Mouse (Mus musculus): ENCODE results near the gene Khdc1a. TPM values are rescaled to one million over a fixed set of nuclear protein-coding genes. Genes with fewer than 3 reads are reported as not detected.
"Not testable (repeated sequence)": the region's sequence is repeated elsewhere in the genome, so short reads cannot be mapped to it uniquely, and the experiment has no call there.

Gene Khdc1a
- polyA plus RNA-seq, 1 experiment from 2014 or later = not detected

DNA sequence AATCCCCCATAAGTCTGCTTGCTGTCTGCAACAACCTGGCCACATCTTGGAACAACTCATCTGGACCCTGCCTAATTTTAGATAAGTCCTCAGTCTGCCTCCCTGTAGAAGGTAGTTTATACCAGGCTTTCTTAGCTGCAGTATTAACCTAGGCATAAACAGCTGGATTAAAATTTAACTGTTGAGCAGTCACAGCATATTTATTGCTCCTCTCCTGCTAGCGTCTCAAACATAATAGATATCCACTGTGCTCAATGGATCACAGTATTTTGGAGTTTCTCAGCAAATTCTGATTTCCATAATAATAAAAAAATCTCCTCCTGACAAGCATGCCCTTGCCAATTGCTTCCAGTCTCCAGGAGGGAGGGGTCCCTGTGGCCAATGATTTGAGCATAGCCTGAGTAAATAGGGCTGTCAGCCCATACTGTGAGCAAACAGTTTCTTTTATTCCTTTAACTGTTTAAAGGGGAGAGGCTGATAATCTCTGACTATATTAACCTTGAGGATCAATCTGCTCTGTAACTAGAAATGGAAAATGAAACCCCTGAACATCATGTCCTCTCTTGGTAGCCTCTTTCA, 25.4 kb upstream of the Khdc1a start:
- H3K9ac ChIP-seq = no peak overlapping the region
- no peaks in the 10 kb centered on the region for H3K27me3 ChIP-seq
- WGBS = 84% methylated on average over 1 of the region's 1 CpGs
- no peaks in the 10 kb centered on the region for H3K36me3 ChIP-seq
- no peak overlapping the region for H3K27ac ChIP-seq (replicated peaks)
- no peaks in the 10 kb centered on the region for H3K9me3 ChIP-seq (replicated peaks)
- no peak overlapping the region for H3K4me3 ChIP-seq (replicated peaks)
- no peak for ATAC-seq (ENCODE audit: insufficient number of reproducible peaks, low FRiP score, low TSS enrichment, low read depth)
- H3K4me1 ChIP-seq = no peaks in the 10 kb centered on the region
- no peak overlapping the region for H3K4me2 ChIP-seq (replicated peaks)

- 85% methylated on average over 1 of the region's 1 CpGs for WGBS
- no peaks in the 10 kb centered on the region for H3K9me3 ChIP-seq (replicated peaks)
Observed at GRCm38 (mm10) chr1:21324633-21325032, 24.8 kb upstream of the Khdc1a start.

DNA sequence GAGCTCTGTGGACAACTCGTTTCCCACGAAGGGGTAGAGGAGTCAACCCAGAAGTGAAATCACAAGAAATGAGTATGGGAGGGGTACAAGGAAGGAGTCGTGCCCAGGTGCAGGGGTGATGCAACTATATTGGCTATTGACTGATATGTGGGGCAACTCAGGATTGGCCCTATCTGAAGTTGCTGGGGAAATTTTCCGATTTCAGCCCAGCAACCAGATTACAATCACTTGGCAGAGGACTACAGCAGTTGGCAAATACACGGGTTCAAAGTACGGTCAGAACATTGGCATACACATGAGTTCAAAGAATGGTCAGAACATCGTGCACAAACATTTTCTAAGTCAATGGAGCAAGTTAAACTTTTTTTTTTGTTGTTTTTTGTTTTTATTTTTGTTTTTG, 22.7 kb upstream of the Khdc1a start:
- ATAC-seq (ENCODE audit: insufficient number of reproducible peaks, low FRiP score, low TSS enrichment, low read depth) = no peak
- no peaks in the 10 kb centered on the region for H3K27me3 ChIP-seq
- H3K9me3 ChIP-seq (replicated peaks) = no peaks in the 10 kb centered on the region
- H3K9ac ChIP-seq = no peak overlapping the region
- H3K4me3 ChIP-seq (replicated peaks) = no peak overlapping the region
- H3K4me2 ChIP-seq (replicated peaks) = no peak overlapping the region
- H3K27ac ChIP-seq (replicated peaks) = no peak overlapping the region
- 90% methylated on average over 7 of the region's 7 CpGs for WGBS
- H3K4me1 ChIP-seq = no peaks in the 10 kb centered on the region
- no peaks in the 10 kb centered on the region for H3K36me3 ChIP-seq

More at GRCm38 (mm10) chr1:21324633-21325032, 24.8 kb upstream of the Khdc1a start:
- Histone ChIP-seq H3K4me2 (replicated peaks) (no peak overlapping the region), H3K27me3 (no peaks in the 10 kb centered on the region), H3K27ac (replicated peaks) (no peak overlapping the region), H3K4me1 (no peaks in the 10 kb centered on the region), H3K36me3 (no peaks in the 10 kb centered on the region), H3K9ac (no peak overlapping the region), H3K4me3 (replicated peaks) (no peak overlapping the region)
- ATAC-seq (ENCODE audit: insufficient number of reproducible peaks, low FRiP score, low TSS enrichment, low read depth) = no peak

- H3K36me3 ChIP-seq; H3K4me1 ChIP-seq; H3K4me3 ChIP-seq (replicated peaks); H3K9me3 ChIP-seq (replicated peaks); H3K4me2 ChIP-seq (replicated peaks); H3K27me3 ChIP-seq; ATAC-seq (ENCODE audit: insufficient number of reproducible peaks, low FRiP score, low TSS enrichment, low read depth); H3K27ac ChIP-seq (replicated peaks); H3K9ac ChIP-seq: not testable (repeated sequence)
Observed at GRCm38 (mm10) chr1:21331161-21331560, 18.3 kb upstream of the Khdc1a start.

DNA sequence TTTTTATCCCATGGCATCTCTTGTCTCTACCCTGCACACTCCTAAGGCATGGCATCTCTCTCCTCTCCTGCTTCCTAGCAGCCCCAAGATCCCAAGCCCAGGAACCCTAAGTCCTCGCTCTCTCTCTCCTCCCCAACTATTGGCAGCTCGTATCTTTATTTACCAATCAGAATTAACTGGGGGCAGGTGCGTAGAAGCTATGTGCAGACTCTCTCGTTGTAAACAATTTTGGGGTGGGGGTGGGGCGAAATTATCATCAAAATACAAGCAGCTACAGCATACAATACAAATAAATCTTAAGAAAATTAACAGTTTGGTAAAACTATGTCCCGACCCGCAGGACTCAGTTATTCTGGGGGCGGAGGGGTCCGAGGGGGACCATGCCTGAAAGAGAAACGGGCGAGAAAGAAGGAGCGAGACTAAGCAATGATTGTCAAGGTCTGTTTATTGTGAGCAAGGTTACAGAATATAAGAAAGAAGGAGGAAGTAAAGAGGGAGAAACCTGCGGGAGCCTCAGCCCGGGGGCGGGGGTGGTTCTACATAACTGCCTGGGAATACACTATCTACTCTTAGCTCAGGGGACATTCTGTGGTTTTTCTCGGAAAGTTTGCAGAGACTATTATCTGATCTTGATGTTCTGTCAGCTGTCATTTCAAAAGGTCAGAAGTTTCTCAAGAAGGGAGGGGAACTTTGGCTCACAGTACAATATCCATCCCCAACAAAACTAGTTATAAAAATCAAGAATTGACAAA, 16.0 kb upstream of the Khdc1a start:
- 68% methylated on average over 16 of the region's 16 CpGs for WGBS
- Histone ChIP-seq H3K27ac (replicated peaks) (no peak overlapping the region), H3K4me3 (replicated peaks) (no peak overlapping the region), H3K4me2 (replicated peaks) (no peak overlapping the region), H3K27me3 (no peaks in the 10 kb centered on the region), H3K4me1 (no peaks in the 10 kb centered on the region), H3K9ac (no peak overlapping the region), H3K36me3 (no peaks in the 10 kb centered on the region), H3K9me3 (replicated peaks) (no peaks in the 10 kb centered on the region)
- no peak for ATAC-seq (ENCODE audit: insufficient number of reproducible peaks, low FRiP score, low TSS enrichment, low read depth)

DNA sequence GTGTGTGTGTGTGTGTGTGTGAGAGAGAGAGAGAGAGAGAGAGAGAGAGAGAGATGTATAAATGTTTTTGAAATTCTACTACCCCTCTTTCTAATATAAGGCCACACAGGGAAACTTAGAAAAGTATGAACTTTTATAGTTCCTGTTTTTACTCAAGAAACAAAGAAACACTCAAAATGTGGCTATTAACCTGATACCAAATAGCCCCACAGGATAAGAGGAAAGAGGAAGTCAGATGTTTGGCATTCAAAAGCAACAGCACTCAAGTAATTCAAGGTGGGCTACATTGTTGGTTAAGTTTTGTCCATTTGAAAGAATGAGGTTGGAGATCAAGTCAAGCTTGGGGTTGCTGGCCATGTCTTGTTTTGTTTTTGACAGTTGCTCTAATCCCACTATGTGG, 13.6 kb upstream of the Khdc1a start:
- H3K4me1 ChIP-seq = no peaks in the 10 kb centered on the region
- no peak for ATAC-seq (ENCODE audit: insufficient number of reproducible peaks, low FRiP score, low TSS enrichment, low read depth)
- H3K36me3 ChIP-seq = no peaks in the 10 kb centered on the region
- H3K4me2 ChIP-seq (replicated peaks) = no peak overlapping the region
- H3K9me3 ChIP-seq (replicated peaks) = no peaks in the 10 kb centered on the region
- H3K9ac ChIP-seq = no peak overlapping the region
- H3K27me3 ChIP-seq = no peaks in the 10 kb centered on the region
- H3K27ac ChIP-seq (replicated peaks) = no peak overlapping the region
- no peak overlapping the region for H3K4me3 ChIP-seq (replicated peaks)

DNA sequence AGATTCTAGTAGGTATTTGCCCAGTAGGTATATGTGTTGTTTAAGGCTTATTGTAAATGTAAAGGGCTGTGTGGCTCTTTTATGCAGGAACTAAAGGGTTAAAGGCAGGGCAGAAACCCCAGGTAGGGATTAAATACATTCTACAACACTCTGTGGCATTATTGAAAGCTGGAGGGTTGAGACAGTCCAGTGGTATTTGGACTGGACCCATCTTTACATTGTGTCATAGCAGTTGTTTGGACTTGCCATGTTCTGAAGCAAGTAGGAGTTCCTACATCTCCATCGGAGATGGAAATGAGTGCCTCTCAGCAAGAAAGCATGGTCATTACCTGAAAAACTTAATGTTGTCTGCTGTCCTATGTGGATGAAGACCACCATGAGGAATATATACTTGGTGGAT, 8.7 kb upstream of the Khdc1a start:
- WGBS = 87% methylated on average over 1 of the region's 1 CpGs
- no peaks in the 10 kb centered on the region for H3K9me3 ChIP-seq (replicated peaks)

GRCm38 (mm10) chr1:21344253-21344652, 5.2 kb upstream of the Khdc1a start:
- Histone ChIP-seq H3K4me2 (replicated peaks) (no peak overlapping the region), H3K4me1 (no peaks in the 10 kb centered on the region), H3K27ac (replicated peaks) (no peak overlapping the region), H3K27me3 (no peaks in the 10 kb centered on the region), H3K9me3 (replicated peaks) (no peaks in the 10 kb centered on the region), H3K4me3 (replicated peaks) (no peak overlapping the region), H3K36me3 (no peaks in the 10 kb centered on the region), H3K9ac (no peak overlapping the region)
- no peak for ATAC-seq (ENCODE audit: insufficient number of reproducible peaks, low FRiP score, low TSS enrichment, low read depth)
- WGBS = 57% methylated on average over 4 of the region's 4 CpGs

More for the DNA sequence above, 8.7 kb upstream of the Khdc1a start:
- H3K9ac ChIP-seq = no peak overlapping the region
- no peaks in the 10 kb centered on the region for H3K27me3 ChIP-seq
- H3K27ac ChIP-seq (replicated peaks) = no peak overlapping the region
- H3K36me3 ChIP-seq = no peaks in the 10 kb centered on the region
- no peak for ATAC-seq (ENCODE audit: insufficient number of reproducible peaks, low FRiP score, low TSS enrichment, low read depth)
- no peak overlapping the region for H3K4me3 ChIP-seq (replicated peaks)
- no peak overlapping the region for H3K4me2 ChIP-seq (replicated peaks)
- no peaks in the 10 kb centered on the region for H3K4me1 ChIP-seq

- not testable (repeated sequence) for ATAC-seq (ENCODE audit: insufficient number of reproducible peaks, low FRiP score, low TSS enrichment, low read depth)
Observed at GRCm38 (mm10) chr1:21344752-21345151, 4.7 kb upstream of the Khdc1a start.

DNA sequence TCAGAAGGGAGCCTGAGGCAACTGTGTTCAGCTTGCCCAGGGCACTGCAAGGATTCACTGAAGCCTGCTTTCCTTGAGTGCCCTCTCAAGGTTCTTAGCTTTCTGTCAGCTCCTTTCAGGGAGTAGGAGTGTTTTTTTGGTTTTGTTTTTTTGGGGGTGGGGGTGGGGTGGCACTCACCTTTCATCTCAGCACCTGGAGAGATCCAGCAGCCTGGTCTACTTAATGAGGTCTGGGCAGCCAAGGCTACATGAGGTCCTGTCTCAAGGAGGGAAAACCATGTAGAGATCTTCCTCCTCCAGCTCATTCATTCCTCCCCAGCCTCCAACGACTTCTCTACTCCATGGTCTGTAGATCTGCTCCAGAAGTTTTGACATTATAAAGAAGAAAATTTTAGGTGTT, 18.6 kb downstream of the Khdc1a start, which contains the start of gene Khdc1c:
Gene Khdc1c, plus strand, starts transcription at position 301 of the 400 bp plus-strand sequence.
- not testable (repeated sequence) for H3K4me2 ChIP-seq (replicated peaks); H3K27me3 ChIP-seq; H3K36me3 ChIP-seq; H3K27ac ChIP-seq (replicated peaks); H3K4me3 ChIP-seq (replicated peaks); ATAC-seq (ENCODE audit: insufficient number of reproducible peaks, low FRiP score, low TSS enrichment, low read depth); H3K9me3 ChIP-seq (replicated peaks); H3K9ac ChIP-seq; H3K4me1 ChIP-seq
- 62% methylated on average over 1 of the region's 1 CpGs for WGBS

More at GRCm38 (mm10) chr1:21344752-21345151, 4.7 kb upstream of the Khdc1a start:
- not testable (repeated sequence) for H3K4me3 ChIP-seq (replicated peaks); H3K9ac ChIP-seq; H3K9me3 ChIP-seq (replicated peaks); H3K4me1 ChIP-seq; H3K27me3 ChIP-seq; H3K4me2 ChIP-seq (replicated peaks); H3K36me3 ChIP-seq; H3K27ac ChIP-seq (replicated peaks)
- 83% methylated on average over 7 of the region's 7 CpGs for WGBS

- H3K4me2 ChIP-seq (replicated peaks) = no peak within 1 kb of the TSS
- H3K36me3 ChIP-seq = no peaks in the 10 kb centered on the region
- no peak within 1 kb of the TSS for H3K27ac ChIP-seq (replicated peaks)
Observed at GRCm38 (mm10) chr1:21383256-21383655, 33.8 kb downstream of the Khdc1a start, which contains the start of gene Khdc1b. Gene Khdc1b (plus strand): TSS chr1:21383556.

More at GRCm38 (mm10) chr1:21383256-21383655, 33.8 kb downstream of the Khdc1a start, which contains the start of gene Khdc1b:
- Histone ChIP-seq H3K4me3 (replicated peaks) (no peak within 1 kb of the TSS), H3K27me3 (no peaks in the 10 kb centered on the region), H3K9ac (no peak within 1 kb of the TSS), H3K4me1 (no peaks in the 10 kb centered on the region), H3K9me3 (replicated peaks) (no peaks in the 10 kb centered on the region)
- 79% methylated on average over 1 of the region's 1 CpGs for WGBS
- ATAC-seq (ENCODE audit: insufficient number of reproducible peaks, low FRiP score, low TSS enrichment, low read depth) = no peak
